In the genomic region with DNA sequence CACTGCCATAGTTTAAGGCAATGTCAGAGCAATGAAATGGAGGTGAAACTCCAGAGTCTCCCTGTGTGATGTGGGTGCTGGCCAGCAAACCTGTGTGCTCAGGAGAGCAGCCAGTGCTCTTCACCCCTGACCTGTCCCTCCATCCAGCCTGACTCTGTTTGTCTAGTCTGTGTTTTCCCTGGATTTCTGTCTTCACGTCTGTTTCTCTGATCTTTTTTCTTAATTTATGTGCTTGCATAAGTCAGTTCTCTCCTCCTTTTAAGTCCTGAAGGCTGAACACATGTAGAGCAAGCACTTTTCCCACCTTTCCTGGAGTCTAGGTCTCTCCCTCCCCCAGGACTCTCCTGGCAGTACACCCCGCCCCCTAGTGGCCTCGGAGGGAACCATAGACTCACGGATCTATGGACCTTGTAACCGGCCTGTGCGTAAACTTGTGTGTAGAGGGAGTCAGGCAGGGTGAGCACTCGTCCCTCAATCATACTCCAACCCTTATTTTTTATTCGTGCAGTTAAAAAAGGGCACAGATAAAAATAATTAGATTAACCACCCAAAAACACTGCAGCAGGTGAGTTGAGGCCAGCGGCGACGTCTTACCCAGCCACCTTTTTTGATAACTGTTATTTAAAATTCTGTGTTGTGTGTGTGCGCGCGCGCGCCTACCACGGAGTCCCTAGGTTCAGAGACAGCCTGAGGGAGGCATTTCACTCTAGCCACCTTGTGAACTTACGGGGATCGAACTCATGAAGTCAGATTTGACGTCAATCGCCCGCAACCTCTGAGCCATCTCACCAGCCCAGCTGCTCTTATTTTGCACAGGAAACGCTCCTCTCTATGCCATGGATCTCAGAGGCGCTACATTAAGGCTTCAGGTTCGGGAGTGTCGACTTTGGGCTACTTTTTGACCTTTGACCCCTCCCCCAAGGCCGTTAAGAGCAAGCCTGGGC, we compare ENCODE assay signal across 8 mouse cellular contexts. TPM values are rescaled to one million over a fixed set of nuclear protein-coding genes. Genes with fewer than 3 reads are reported as not detected.
DNase-seq lines count a peak whose midpoint lies in the region; ATAC-seq and TF ChIP-seq lines count a peak whose summit lies in the region.

No protein-coding gene starts in this region.

- H3K4me2 ChIP-seq in heart, embryonic 16.5 days (ENCODE audit: low read depth, low read length): peak overlapping the region; percentile 73
- peak overlapping the region; percentile 58 for H3K4me2 ChIP-seq in liver, postnatal 0 days (ENCODE audit: low read depth, low read length)
- H3K4me2 ChIP-seq in neural tube, embryonic 13.5 days: peak overlapping the region; percentile 58

- TF ChIP-seq EP300 in liver, postnatal 0 days (IDR thresholded peaks at IDR 0.05; ENCODE audit: low read depth): peak; percentile 41; the same call in 1 of the 2 replicates

- H3K9me3 ChIP-seq in forebrain, embryonic 10.5 days: no peaks in the 10 kb centered on the region
- H3K9me3 ChIP-seq in heart, embryonic 16.5 days (replicated peaks; ENCODE audit: control insufficient read depth, low read length): no peaks in the 10 kb centered on the region
- H3K9me3 ChIP-seq in liver, postnatal 0 days (ENCODE audit: low read length): no peaks in the 10 kb centered on the region
- no peaks in the 10 kb centered on the region for H3K9me3 ChIP-seq in neural tube, embryonic 13.5 days

- DNase-seq in c-Kit-positive CD71-negative TER-119-negative erythroid progenitor cells, embryonic 14.5 days (ENCODE audit: low read depth): peak; percentile 92
- peak; percentile 88 for DNase-seq in forebrain, embryonic 10.5 days (ENCODE audit: extremely low spot score, low spot score)
- DNase-seq in kidney, postnatal 36 days: peak; percentile 96 to 98
- DNase-seq in liver, postnatal 0 days: peak; percentile 95
- peak; percentile 71 for DNase-seq in telencephalon, adult 2 months (ENCODE audit: low read depth, low spot score)

- H3K27ac ChIP-seq in forebrain, embryonic 10.5 days: peak overlapping the region; percentile 93
- peak overlapping the region; percentile 95 for H3K27ac ChIP-seq in heart, embryonic 16.5 days (ENCODE audit: low read length)
- H3K27ac ChIP-seq in liver, postnatal 0 days (ENCODE audit: low read depth): peak overlapping the region; percentile 94
- H3K27ac ChIP-seq in neural tube, embryonic 13.5 days (replicated peaks): peak overlapping the region; percentile 77

- H3K4me1 ChIP-seq in forebrain, embryonic 10.5 days: peaks cover 43% of the 10 kb centered on the region
- peaks cover 29% of the 10 kb centered on the region for H3K4me1 ChIP-seq in heart, embryonic 16.5 days (ENCODE audit: control insufficient read depth, insufficient read depth, low read length)
- peaks cover 27% of the 10 kb centered on the region for H3K4me1 ChIP-seq in liver, postnatal 0 days (ENCODE audit: insufficient read depth)
- H3K4me1 ChIP-seq in neural tube, embryonic 13.5 days (replicated peaks): peaks cover 41% of the 10 kb centered on the region

- H3K27me3 ChIP-seq in forebrain, embryonic 10.5 days (ENCODE audit: poor library complexity, severe bottlenecking): no peaks in the 10 kb centered on the region
- no peaks in the 10 kb centered on the region for H3K27me3 ChIP-seq in heart, embryonic 16.5 days (ENCODE audit: control insufficient read depth, insufficient read depth, low read length)
- no peaks in the 10 kb centered on the region for H3K27me3 ChIP-seq in liver, postnatal 0 days (ENCODE audit: insufficient read depth, low read length)
- no peaks in the 10 kb centered on the region for H3K27me3 ChIP-seq in neural tube, embryonic 13.5 days

- TF ChIP-seq CTCF in liver, postnatal 0 days (IDR thresholded peaks at IDR 0.05; ENCODE audit: low read depth): peak; percentile 99

- ATAC-seq in CD4-positive, CD25-positive, alpha-beta regulatory T cell, adult 4 months: peak; percentile 18
- ATAC-seq in heart, embryonic 16.5 days (replicated peaks; ENCODE audit: extremely low read depth, insufficient read depth, low FRiP score): peak; percentile 46
- peak; percentile 52 for ATAC-seq in liver, postnatal 0 days
- peak; percentile 62 for ATAC-seq in neural tube, embryonic 13.5 days (ENCODE audit: low read depth)

- peak overlapping the region; percentile 83 for H3K9ac ChIP-seq in heart, embryonic 16.5 days (ENCODE audit: low read length)
- H3K9ac ChIP-seq in liver, postnatal 0 days (replicated peaks): peak overlapping the region; percentile 70
- H3K9ac ChIP-seq in neural tube, embryonic 13.5 days: peak overlapping the region; percentile 63; the same call in 1 of the 2 replicates

- WGBS in forebrain, embryonic 10.5 days: 2% methylated on average over 27 of the region's 27 CpGs
- 3% methylated on average over 27 of the region's 27 CpGs for WGBS in heart, embryonic 16.5 days
- 2% methylated on average over 27 of the region's 27 CpGs for WGBS in liver, postnatal 0 days (ENCODE audit: insufficient replicate concordance)
- WGBS in neural tube, embryonic 13.5 days: 2% methylated on average over 27 of the region's 27 CpGs

- H3K4me3 ChIP-seq in forebrain, embryonic 10.5 days: peak overlapping the region; percentile 93
- peak overlapping the region; percentile 67 for H3K4me3 ChIP-seq in heart, embryonic 16.5 days (ENCODE audit: low read length)
- H3K4me3 ChIP-seq in liver, postnatal 0 days (ENCODE audit: low read depth, low read length): peak overlapping the region; percentile 53
- peak overlapping the region; percentile 69 for H3K4me3 ChIP-seq in neural tube, embryonic 13.5 days

- H3K36me3 ChIP-seq in forebrain, embryonic 10.5 days (replicated peaks): peaks cover 26% of the 10 kb centered on the region
- H3K36me3 ChIP-seq in heart, embryonic 16.5 days (ENCODE audit: control insufficient read depth, insufficient read depth): peaks cover 6% of the 10 kb centered on the region; the same call in 1 of the 2 replicates
- peaks cover 19% of the 10 kb centered on the region for H3K36me3 ChIP-seq in liver, postnatal 0 days (replicated peaks; ENCODE audit: insufficient read depth, low read length)
- no peaks in the 10 kb centered on the region for H3K36me3 ChIP-seq in neural tube, embryonic 13.5 days

RNA-seq across cellular contexts. Expression of a gene that starts 1.0 kb away (rescaled TPM):
- 10 to 100 TPM; 19.2 to 30.7 TPM for polyA plus RNA-seq in CD4-positive, CD25-positive, alpha-beta regulatory T cell, adult 4 months (2017; shearing (Covaris generic))
- polyA plus RNA-seq in forebrain, embryonic 10.5 days (2016; fragmentation: Nextera tagmentation; extraction: Ambion mirVana): 14.4 and 18.1 TPM in 2 replicates
- polyA plus RNA-seq in heart, embryonic 16.5 days (2015; fragmentation: Nextera tagmentation; extraction: Ambion mirVana): 13.8 and 15.3 TPM in 2 replicates
- polyA plus RNA-seq in liver, postnatal 0 days (2015; fragmentation: Nextera tagmentation; extraction: Ambion mirVana): 9.1 and 11.2 TPM in 2 replicates
- 13.3 and 16.8 TPM in 2 replicates for polyA plus RNA-seq in neural tube, embryonic 13.5 days (2015; fragmentation: Nextera tagmentation; extraction: Ambion mirVana)

RNA-seq across cellular contexts. Expression of a gene that starts 9.2 kb away (rescaled TPM):
- 10 to 100 TPM; 28.4 to 54.8 TPM for polyA plus RNA-seq in CD4-positive, CD25-positive, alpha-beta regulatory T cell, adult 4 months (2017; shearing (Covaris generic))
- polyA plus RNA-seq in forebrain, embryonic 10.5 days (2016; fragmentation: Nextera tagmentation; extraction: Ambion mirVana): 14.7 and 15.6 TPM in 2 replicates
- 11.7 and 13.5 TPM in 2 replicates for polyA plus RNA-seq in heart, embryonic 16.5 days (2015; fragmentation: Nextera tagmentation; extraction: Ambion mirVana)
- 7.4 and 8.7 TPM in 2 replicates for polyA plus RNA-seq in liver, postnatal 0 days (2015; fragmentation: Nextera tagmentation; extraction: Ambion mirVana)
- 12.9 and 13.0 TPM in 2 replicates for polyA plus RNA-seq in neural tube, embryonic 13.5 days (2015; fragmentation: Nextera tagmentation; extraction: Ambion mirVana)

RNA-seq across cellular contexts. Expression of a gene that starts 23.8 kb away (rescaled TPM):
- 100 to 1,000 TPM; 303 to 370 TPM for polyA plus RNA-seq in CD4-positive, CD25-positive, alpha-beta regulatory T cell, adult 4 months (2017; shearing (Covaris generic))
- 495 and 498 TPM in 2 replicates for polyA plus RNA-seq in forebrain, embryonic 10.5 days (2016; fragmentation: Nextera tagmentation; extraction: Ambion mirVana)
- polyA plus RNA-seq in heart, embryonic 16.5 days (2015; fragmentation: Nextera tagmentation; extraction: Ambion mirVana): 1,107 and 1,132 TPM in 2 replicates
- polyA plus RNA-seq in liver, postnatal 0 days (2015; fragmentation: Nextera tagmentation; extraction: Ambion mirVana): 537 and 576 TPM in 2 replicates
- polyA plus RNA-seq in neural tube, embryonic 13.5 days (2015; fragmentation: Nextera tagmentation; extraction: Ambion mirVana): 467 and 481 TPM in 2 replicates

RNA-seq across cellular contexts. Expression of a gene that starts 26.0 kb away (rescaled TPM):
- polyA plus RNA-seq in CD4-positive, CD25-positive, alpha-beta regulatory T cell, adult 4 months (2017; shearing (Covaris generic)): 1 to 10 TPM; 1.3 to 1.4 TPM
- polyA plus RNA-seq in forebrain, embryonic 10.5 days (2016; fragmentation: Nextera tagmentation; extraction: Ambion mirVana): 6.8 and 7.3 TPM in 2 replicates
- 2.5 TPM in 2 replicates for polyA plus RNA-seq in heart, embryonic 16.5 days (2015; fragmentation: Nextera tagmentation; extraction: Ambion mirVana)
- polyA plus RNA-seq in liver, postnatal 0 days (2015; fragmentation: Nextera tagmentation; extraction: Ambion mirVana): 0.11 and 0.18 TPM in 2 replicates
- polyA plus RNA-seq in neural tube, embryonic 13.5 days (2015; fragmentation: Nextera tagmentation; extraction: Ambion mirVana): 53.9 and 55.1 TPM in 2 replicates

RNA-seq across cellular contexts. Expression of a gene that starts 33.5 kb away (rescaled TPM):
- 1 to 10 TPM; 4.6 to 8.2 TPM for polyA plus RNA-seq in CD4-positive, CD25-positive, alpha-beta regulatory T cell, adult 4 months (2017; shearing (Covaris generic))
- 19.1 and 19.8 TPM in 2 replicates for polyA plus RNA-seq in forebrain, embryonic 10.5 days (2016; fragmentation: Nextera tagmentation; extraction: Ambion mirVana)
- polyA plus RNA-seq in heart, embryonic 16.5 days (2015; fragmentation: Nextera tagmentation; extraction: Ambion mirVana): 10.3 and 13.0 TPM in 2 replicates
- 3.0 and 4.3 TPM in 2 replicates for polyA plus RNA-seq in liver, postnatal 0 days (2015; fragmentation: Nextera tagmentation; extraction: Ambion mirVana)
- 31.0 and 35.8 TPM in 2 replicates for polyA plus RNA-seq in neural tube, embryonic 13.5 days (2015; fragmentation: Nextera tagmentation; extraction: Ambion mirVana)

Comparison
In these comparisons a context has a peak if more than half of its experiments do, and no peak if none do; other contexts are left out.
1. Peak in every context shown above with its lines: DNase-seq, ATAC-seq, H3K4me3 ChIP-seq and H3K27ac ChIP-seq.